Mouse (Mus musculus): Measurements from ENCODE around the gene Mybph. TPM values are rescaled to one million over a fixed set of nuclear protein-coding genes. Genes with fewer than 3 reads are reported as not detected.
A peak's percentile ranks its signal among the peaks of the same experiment; 100 is the strongest.

The Mybph gene
- polyA plus RNA-seq, 1 experiment from 2014 or later: 0.13 TPM

DNA sequence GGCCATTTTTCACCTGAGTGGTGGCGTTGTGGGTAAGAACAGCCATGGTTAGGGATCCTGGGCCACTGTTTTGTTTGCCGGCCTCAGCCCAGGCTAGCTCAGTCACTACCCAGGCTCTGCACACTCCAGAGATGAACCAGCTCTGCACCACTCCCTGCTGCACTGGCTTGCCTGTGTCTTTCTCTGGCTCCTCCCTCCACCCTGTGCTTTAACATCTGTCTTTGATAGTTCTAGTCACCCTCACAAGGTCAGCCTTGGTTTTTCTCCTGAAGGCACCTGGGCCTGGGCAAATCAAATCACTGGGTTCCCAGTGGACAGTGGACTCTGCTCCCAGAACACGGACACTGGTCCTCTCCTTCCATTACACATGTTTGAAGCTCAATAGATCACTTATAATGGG lies 39.1 kb upstream of the Mybph start:
- Histone ChIP-seq H3K27ac (no peak overlapping the region), H3K9me3 (replicated peaks; ENCODE audit: low read length) (no peaks in the 10 kb centered on the region), H3K27me3 (ENCODE audit: insufficient read depth, low read length) (no peaks in the 10 kb centered on the region), H3K4me1 (replicated peaks; ENCODE audit: insufficient read depth, low read length) (peaks cover 3% of the 10 kb centered on the region; the same call in 1 of the 2 replicates), H3K36me3 (ENCODE audit: insufficient read depth, low read length) (no peaks in the 10 kb centered on the region), H3K4me3 (replicated peaks; ENCODE audit: low read depth, low read length) (no peak overlapping the region), H3K9ac (ENCODE audit: low read depth, low read length) (no peak overlapping the region), H3K4me2 (ENCODE audit: low read length) (no peak overlapping the region)
- DNase-seq (ENCODE audit: low spot score): no peak
- ATAC-seq (replicated peaks; ENCODE audit: low FRiP score, low read depth): no peak
- TF ChIP-seq CTCF (IDR thresholded peaks at IDR 0.05; ENCODE audit: low read depth): no peak
- WGBS: 86% methylated on average over 3 of the region's 3 CpGs

DNA sequence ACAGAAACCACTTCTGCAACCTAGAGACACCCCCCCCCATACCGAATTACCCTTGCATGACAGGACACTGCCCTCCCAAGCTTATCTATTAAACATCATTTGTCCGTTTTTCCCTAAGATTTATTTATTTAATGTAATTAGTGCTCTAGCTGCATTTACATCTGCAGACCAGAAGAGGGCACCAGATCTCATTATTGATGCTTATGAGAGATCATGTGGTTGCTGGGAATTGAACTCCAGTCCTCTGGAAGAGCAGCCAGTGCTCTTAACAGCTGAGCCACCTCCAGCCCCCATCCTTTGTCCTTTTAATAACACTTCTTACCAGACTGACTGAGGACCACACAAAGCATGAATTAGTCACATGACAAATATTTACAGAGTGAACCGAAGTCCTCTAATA lies 38.6 kb upstream of the Mybph start:
- WGBS: 60% methylated on average over 3 of the region's 3 CpGs
- TF ChIP-seq CTCF (IDR thresholded peaks at IDR 0.05; ENCODE audit: low read depth): peak; percentile 65
- Histone ChIP-seq H3K27ac (no peak overlapping the region), H3K36me3 (ENCODE audit: insufficient read depth, low read length) (no peaks in the 10 kb centered on the region), H3K9me3 (replicated peaks; ENCODE audit: low read length) (no peaks in the 10 kb centered on the region), H3K27me3 (ENCODE audit: insufficient read depth, low read length) (no peaks in the 10 kb centered on the region), H3K4me3 (replicated peaks; ENCODE audit: low read depth, low read length) (no peak overlapping the region), H3K9ac (ENCODE audit: low read depth, low read length) (no peak overlapping the region), H3K4me2 (ENCODE audit: low read length) (no peak overlapping the region), H3K4me1 (replicated peaks; ENCODE audit: insufficient read depth, low read length) (0 out of 2 replicates have a peak, but pooled peaks cover 3% of the 10 kb centered on the region)
- DNase-seq (ENCODE audit: low spot score) (no peak), ATAC-seq (replicated peaks; ENCODE audit: low FRiP score, low read depth) (no peak)

- no peak overlapping the region for H3K4me3 ChIP-seq (replicated peaks; ENCODE audit: low read depth, low read length)
- no peaks in the 10 kb centered on the region for H3K27me3 ChIP-seq (ENCODE audit: insufficient read depth, low read length)
- no peaks in the 10 kb centered on the region for H3K36me3 ChIP-seq (ENCODE audit: insufficient read depth, low read length)
- no peak overlapping the region for H3K4me2 ChIP-seq (ENCODE audit: low read length)
- DNase-seq (ENCODE audit: low spot score) (no peak), ATAC-seq (replicated peaks; ENCODE audit: low FRiP score, low read depth) (no peak)
- no peak for TF ChIP-seq CTCF (IDR thresholded peaks at IDR 0.05; ENCODE audit: low read depth)
- H3K27ac ChIP-seq: no peak overlapping the region
- 83% methylated on average over 3 of the region's 3 CpGs for WGBS
- H3K9me3 ChIP-seq (replicated peaks; ENCODE audit: low read length): no peaks in the 10 kb centered on the region
- H3K4me1 ChIP-seq (replicated peaks; ENCODE audit: insufficient read depth, low read length): no peaks in the 10 kb centered on the region
- no peak overlapping the region for H3K9ac ChIP-seq (ENCODE audit: low read depth, low read length)
Observed at GRCm38 (mm10) chr1:134160404-134160803, 32.8 kb upstream of the Mybph start.

- no peak overlapping the region for H3K4me2 ChIP-seq (ENCODE audit: low read length)
- no peaks in the 10 kb centered on the region for H3K27me3 ChIP-seq (ENCODE audit: insufficient read depth, low read length)
- no peak overlapping the region for H3K9ac ChIP-seq (ENCODE audit: low read depth, low read length)
- 83% methylated on average over 6 of the region's 6 CpGs for WGBS
- H3K9me3 ChIP-seq (replicated peaks; ENCODE audit: low read length): no peaks in the 10 kb centered on the region
- DNase-seq (ENCODE audit: low spot score) (no peak), ATAC-seq (replicated peaks; ENCODE audit: low FRiP score, low read depth) (no peak)
- no peak for TF ChIP-seq CTCF (IDR thresholded peaks at IDR 0.05; ENCODE audit: low read depth)
- H3K4me3 ChIP-seq (replicated peaks; ENCODE audit: low read depth, low read length): no peak overlapping the region
- H3K4me1 ChIP-seq (replicated peaks; ENCODE audit: insufficient read depth, low read length): no peaks in the 10 kb centered on the region
- H3K36me3 ChIP-seq (ENCODE audit: insufficient read depth, low read length): no peaks in the 10 kb centered on the region
- no peak overlapping the region for H3K27ac ChIP-seq
Observed at GRCm38 (mm10) chr1:134161399-134161798, 31.8 kb upstream of the Mybph start.

- Histone ChIP-seq H3K9me3 (replicated peaks; ENCODE audit: low read length) (no peaks in the 10 kb centered on the region), H3K27me3 (ENCODE audit: insufficient read depth, low read length) (no peaks in the 10 kb centered on the region), H3K36me3 (ENCODE audit: insufficient read depth, low read length) (no peaks in the 10 kb centered on the region), H3K9ac (ENCODE audit: low read depth, low read length) (no peak overlapping the region), H3K4me2 (ENCODE audit: low read length) (no peak overlapping the region), H3K4me3 (replicated peaks; ENCODE audit: low read depth, low read length) (no peak overlapping the region), H3K27ac (no peak overlapping the region), H3K4me1 (replicated peaks; ENCODE audit: insufficient read depth, low read length) (no peaks in the 10 kb centered on the region)
- TF ChIP-seq CTCF (IDR thresholded peaks at IDR 0.05; ENCODE audit: low read depth): no peak
- DNase-seq (ENCODE audit: low spot score) (no peak), ATAC-seq (replicated peaks; ENCODE audit: low FRiP score, low read depth) (no peak)
- 77% methylated on average over 6 of the region's 6 CpGs for WGBS
Observed at GRCm38 (mm10) chr1:134162510-134163225, 30.6 kb upstream of the Mybph start.

DNA sequence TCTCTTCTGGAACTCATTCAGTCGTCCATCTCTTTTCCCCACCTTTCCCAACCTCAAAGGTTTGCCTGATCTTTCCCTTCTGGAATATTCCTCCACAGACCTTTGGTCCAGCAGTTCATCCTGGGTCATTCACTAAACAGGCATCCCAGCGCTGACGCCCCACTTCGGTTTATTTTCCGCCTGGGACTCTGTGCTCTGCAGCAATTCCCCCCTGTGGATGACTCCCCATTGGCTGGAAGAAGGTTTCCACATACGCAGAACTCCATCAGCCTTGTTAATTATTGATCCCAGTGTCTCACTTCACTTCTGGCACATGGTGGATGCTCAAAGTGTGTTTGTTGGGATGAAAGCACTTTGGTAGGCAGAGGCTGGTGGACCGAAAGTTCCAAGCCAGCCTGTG lies 29.8 kb upstream of the Mybph start:
- WGBS: 73% methylated on average over 7 of the region's 7 CpGs
- H3K9me3 ChIP-seq (replicated peaks; ENCODE audit: low read length): no peaks in the 10 kb centered on the region
- H3K36me3 ChIP-seq (ENCODE audit: insufficient read depth, low read length): no peaks in the 10 kb centered on the region
- no peak for TF ChIP-seq CTCF (IDR thresholded peaks at IDR 0.05; ENCODE audit: low read depth)
- DNase-seq (ENCODE audit: low spot score): no peak
- H3K4me3 ChIP-seq (replicated peaks; ENCODE audit: low read depth, low read length): no peak overlapping the region
- H3K4me2 ChIP-seq (ENCODE audit: low read length): no peak overlapping the region
- no peaks in the 10 kb centered on the region for H3K27me3 ChIP-seq (ENCODE audit: insufficient read depth, low read length)
- no peak for ATAC-seq (replicated peaks; ENCODE audit: low FRiP score, low read depth)
- no peak overlapping the region for H3K9ac ChIP-seq (ENCODE audit: low read depth, low read length)
- no peaks in the 10 kb centered on the region for H3K4me1 ChIP-seq (replicated peaks; ENCODE audit: insufficient read depth, low read length)
- no peak overlapping the region for H3K27ac ChIP-seq

- no peaks in the 10 kb centered on the region for H3K4me1 ChIP-seq (replicated peaks; ENCODE audit: insufficient read depth, low read length)
- no peak overlapping the region for H3K4me3 ChIP-seq (replicated peaks; ENCODE audit: low read depth, low read length)
- ATAC-seq (replicated peaks; ENCODE audit: low FRiP score, low read depth) (no peak), DNase-seq (ENCODE audit: low spot score) (no peak)
- H3K36me3 ChIP-seq (ENCODE audit: insufficient read depth, low read length): no peaks in the 10 kb centered on the region
- no peak overlapping the region for H3K9ac ChIP-seq (ENCODE audit: low read depth, low read length)
- H3K9me3 ChIP-seq (replicated peaks; ENCODE audit: low read length): no peaks in the 10 kb centered on the region
- WGBS: 65% methylated on average over 4 of the region's 4 CpGs
- H3K27me3 ChIP-seq (ENCODE audit: insufficient read depth, low read length): no peaks in the 10 kb centered on the region
- no peak overlapping the region for H3K27ac ChIP-seq
- H3K4me2 ChIP-seq (ENCODE audit: low read length): no peak overlapping the region
- no peak for TF ChIP-seq CTCF (IDR thresholded peaks at IDR 0.05; ENCODE audit: low read depth)
Observed at GRCm38 (mm10) chr1:134164454-134164853, 28.8 kb upstream of the Mybph start.

All from kidney, postnatal 0 days (tissue).